Mouse (Mus musculus) cerebellum, postnatal 4 days (tissue): Measurements from ENCODE around the gene Zfp592.

Experiments used
- DNase-seq, 2 experiments: peaks; one replicate each; pipeline ENCODE4 v3.0.0; 2022; ENCODE audit warnings: low spot score in 2 of 2, mixed read lengths in 1 of 2

Gene Zfp592

GRCm38 (mm10) chr7:80993834-80994662, 567 bp downstream of the Zfp592 start:
- peak; percentile 32 to 69 for DNase-seq

- DNase-seq = no peak
Measured at GRCm38 (mm10) chr7:80994663-80995005, 1.2 kb downstream of the Zfp592 start.

- DNase-seq = no peak
Measured at GRCm38 (mm10) chr7:80995266-80996146, 2.0 kb downstream of the Zfp592 start.

- no peak for DNase-seq
Measured at GRCm38 (mm10) chr7:80997776-80998175, 4.3 kb downstream of the Zfp592 start.

GRCm38 (mm10) chr7:80999536-80999935, 6.1 kb downstream of the Zfp592 start:
- DNase-seq = no peak

- no peak for DNase-seq
Measured at GRCm38 (mm10) chr7:81001844-81002243, 8.4 kb downstream of the Zfp592 start.

GRCm38 (mm10) chr7:81004556-81005079, 11.1 kb downstream of the Zfp592 start:
- DNase-seq = no peak

GRCm38 (mm10) chr7:81005969-81006368, 12.5 kb downstream of the Zfp592 start:
- no peak for DNase-seq

GRCm38 (mm10) chr7:81008285-81008684, 14.8 kb downstream of the Zfp592 start:
- no peak for DNase-seq

GRCm38 (mm10) chr7:81011576-81011975, 18.1 kb downstream of the Zfp592 start:
- DNase-seq = no peak

- DNase-seq = no peak
Measured at GRCm38 (mm10) chr7:81020307-81020706, 26.8 kb downstream of the Zfp592 start.

GRCm38 (mm10) chr7:81022731-81023130, 29.2 kb downstream of the Zfp592 start:
- DNase-seq = no peak

- DNase-seq = peak in 1 of 2 experiments; percentile 17
Measured at GRCm38 (mm10) chr7:81024118-81024517, 30.6 kb downstream of the Zfp592 start.

GRCm38 (mm10) chr7:81024651-81025050, 31.2 kb downstream of the Zfp592 start:
- no peak for DNase-seq

GRCm38 (mm10) chr7:81025751-81026150, 32.3 kb downstream of the Zfp592 start:
- no peak for DNase-seq

- DNase-seq = no peak
Measured at GRCm38 (mm10) chr7:81039711-81040110, 46.2 kb downstream of the Zfp592 start.

GRCm38 (mm10) chr7:81043023-81043620, 49.6 kb downstream of the Zfp592 start:
- no peak for DNase-seq

GRCm38 (mm10) chr7:81047847-81048246, 54.4 kb downstream of the Zfp592 start:
- no peak for DNase-seq

GRCm38 (mm10) chr7:81048513-81048912, 55.0 kb downstream of the Zfp592 start:
- DNase-seq = no peak

- DNase-seq = no peak
Measured at GRCm38 (mm10) chr7:81049966-81050365, 56.5 kb downstream of the Zfp592 start.

GRCm38 (mm10) chr7:81055709-81056370, 62.4 kb downstream of the Zfp592 start:
- DNase-seq = no peak

- no peak for DNase-seq
Measured at GRCm38 (mm10) chr7:81057471-81057870, 64.0 kb downstream of the Zfp592 start, which contains the start of gene Alpk3. Gene Alpk3, plus strand, starts transcription at chr7:81057600.
